Comparison of ENCODE assay signal across 9 mouse cellular contexts in genomic region chr15:8968229-8968595, GRCm38 (mm10). TPM values are rescaled to one million over a fixed set of nuclear protein-coding genes. Genes with fewer than 3 reads are reported as not detected.
DNase-seq lines count a peak whose midpoint lies in the region; ATAC-seq and TF ChIP-seq lines count a peak whose summit lies in the region.
"Had no signal": no experiment of that assay in that cellular context is flagged by ENCODE, and none has a peak within 500 bp of the region (broad histone marks: within the 10 kb centered on the region; RNA-seq: fewer than 3 reads in every experiment).

No protein-coding gene starts in this region.

- no peaks in the 10 kb centered on the region for H3K27me3 ChIP-seq in CH12.LX (replicated peaks)
- no peaks in the 10 kb centered on the region for H3K27me3 ChIP-seq in hindbrain, embryonic 16.5 days (replicated peaks; ENCODE audit: control insufficient read depth, insufficient read depth, low read length)
- no peaks in the 10 kb centered on the region; the same call in 1 of the 2 replicates for H3K27me3 ChIP-seq in liver, embryonic 12.5 days (replicated peaks)
- H3K27me3 ChIP-seq: limb, embryonic 12.5 days had no signal

- no peaks in the 10 kb centered on the region for H3K79me2 ChIP-seq in CH12.LX (replicated peaks; ENCODE audit: control insufficient read depth, extremely low read depth, insufficient read depth, poor library complexity, severe bottlenecking)

- no peak for TF ChIP-seq EP300 in CH12.LX (IDR thresholded peaks at IDR 0.05; ENCODE audit: low read length)

- dilution Hi-C loops in CH12.LX (cut with MboI; ENCODE audit: extremely low pct_ligation_motif_present, extremely low pct_unique_long_range_greater_than_20kb, low sequenced_read_pairs) = no loop called here

- peak overlapping the region in 1 of 3 experiments; percentile 10 for H3K4me3 ChIP-seq in CH12.LX (replicated peaks in 1 of 3; ENCODE audit: low read depth in 2 of 3, low read length in 2 of 3, poor library complexity in 1 of 3)
- no peak overlapping the region for H3K4me3 ChIP-seq in hindbrain, embryonic 16.5 days (ENCODE audit: low read length)
- no peak overlapping the region; the same call in 1 of the 2 replicates for H3K4me3 ChIP-seq in liver, embryonic 12.5 days
- H3K4me3 ChIP-seq: limb, embryonic 12.5 days had no signal

- in situ Hi-C loops in CH12.LX (cut with MboI; ENCODE audit: low pct_ligation_motif_present, low pct_unique_long_range_greater_than_20kb, low sequenced_read_pairs) = no loop called here

- no peak overlapping the region for H3K27ac ChIP-seq in CH12.LX (ENCODE audit: insufficient read depth, low read depth)
- H3K27ac ChIP-seq in hindbrain, embryonic 16.5 days (ENCODE audit: low read depth, low read length) = no peak overlapping the region
- H3K27ac ChIP-seq in liver, embryonic 12.5 days = no peak overlapping the region
- H3K27ac ChIP-seq: limb, embryonic 12.5 days had no signal

- ATAC-seq in hindbrain, embryonic 16.5 days = no peak
- ATAC-seq in liver, embryonic 12.5 days = no peak
- no peak for ATAC-seq in inflammation-experienced regulatory T-cells, adult 6 months

- no peak overlapping the region for H3K9ac ChIP-seq in CH12.LX (ENCODE audit: insufficient read depth, low read depth)
- H3K9ac ChIP-seq in hindbrain, embryonic 16.5 days (ENCODE audit: low read depth, low read length) = no peak overlapping the region
- no peak overlapping the region for H3K9ac ChIP-seq in liver, embryonic 12.5 days
- H3K9ac ChIP-seq: limb, embryonic 12.5 days had no signal

- DNase-seq in heart, adult 11 months = peak; percentile 70
- DNase-seq in heart, adult 9 months (ENCODE audit: low spot score in 2 of 2) = no peak
- no peak for DNase-seq in CH12.LX (ENCODE audit: extremely low read depth)
- DNase-seq in gastrocnemius, postnatal 25 days = no peak
- DNase-seq in adrenal gland, adult (ENCODE audit: inconsistent age in 2 of 2, low spot score in 1 of 2) = no peak

- no peak for TF ChIP-seq CTCF in CH12.LX (conservative IDR thresholded peaks at IDR 0.05 in 1 of 2, IDR thresholded peaks at IDR 0.05 in 1 of 2; ENCODE audit: low read depth in 2 of 2, low read length in 2 of 2)

- TF ChIP-seq RAD21 in CH12.LX (IDR thresholded peaks at IDR 0.05; ENCODE audit: low read depth, low read length) = no peak

- H3K36me3 ChIP-seq in CH12.LX (replicated peaks in 1 of 2; ENCODE audit: control insufficient read depth in 1 of 2, insufficient read depth in 1 of 2, low read length in 1 of 2) = no peaks in the 10 kb centered on the region
- no peaks in the 10 kb centered on the region for H3K36me3 ChIP-seq in hindbrain, embryonic 16.5 days (ENCODE audit: control insufficient read depth, insufficient read depth, low read length)
- no peaks in the 10 kb centered on the region for H3K36me3 ChIP-seq in liver, embryonic 12.5 days
- H3K36me3 ChIP-seq: limb, embryonic 12.5 days had no signal

- H3K9me3 ChIP-seq in CH12.LX (replicated peaks; ENCODE audit: low read length) = no peaks in the 10 kb centered on the region
- no peaks in the 10 kb centered on the region for H3K9me3 ChIP-seq in hindbrain, embryonic 16.5 days (ENCODE audit: control insufficient read depth, low read length)
- no peaks in the 10 kb centered on the region for H3K9me3 ChIP-seq in liver, embryonic 12.5 days (replicated peaks)
- H3K9me3 ChIP-seq: limb, embryonic 12.5 days had no signal

- no peak for TF ChIP-seq POLR2A in CH12.LX (IDR thresholded peaks at IDR 0.05; ENCODE audit: low read depth, low read length)

- 79% methylated on average over 14 of the region's 14 CpGs for WGBS in hindbrain, embryonic 16.5 days
- WGBS in liver, embryonic 12.5 days (ENCODE audit: insufficient replicate concordance) = 77% methylated on average over 14 of the region's 14 CpGs

- H3K4me1 ChIP-seq in CH12.LX (ENCODE audit: control insufficient read depth in 1 of 2, insufficient read depth in 2 of 2) = peaks cover 0 to 20% of the 10 kb centered on the region in 2 experiments; a peak in 3 of 4 replicates
- H3K4me1 ChIP-seq in hindbrain, embryonic 16.5 days (ENCODE audit: control insufficient read depth, insufficient read depth, low read depth, low read length) = no peaks in the 10 kb centered on the region
- H3K4me1 ChIP-seq in liver, embryonic 12.5 days = no peaks in the 10 kb centered on the region
- H3K4me1 ChIP-seq: limb, embryonic 12.5 days had no signal

- H3K4me2 ChIP-seq in CH12.LX (ENCODE audit: insufficient read depth, low read depth, poor library complexity, severe bottlenecking) = peak overlapping the region; percentile 95
- H3K4me2 ChIP-seq in hindbrain, embryonic 16.5 days (ENCODE audit: low read length) = peak overlapping the region; percentile 48
- peak overlapping the region; percentile 33 for H3K4me2 ChIP-seq in liver, embryonic 12.5 days

TF ChIP-seq in CH12.LX, 34 proteins besides CTCF, POLR2A, EP300 and RAD21:
- TF ChIP-seq BHLHE40 (IDR thresholded peaks at IDR 0.05; ENCODE audit: low read depth, low read length) = peak; percentile 7; the same call in 1 of the 2 replicates
- TF ChIP-seq UBTF (IDR thresholded peaks at IDR 0.05; ENCODE audit: low read depth, low read length) = no peak

RNA-seq across cellular contexts. Expression of gene Ranbp3l, which starts 0.5 kb away (rescaled TPM):
- total RNA-seq in CH12.LX (2012; rRNA removed) (not detected in 2 replicates), CH12.LX (2014; rRNA removed) (not detected in 2 replicates)
- polyA plus RNA-seq in CH12.LX (2012; ENCODE audit: insufficient read length, low read depth) = not detected in 2 replicates
- 12.6 and 15.2 TPM in 2 replicates for polyA plus RNA-seq in hindbrain, embryonic 16.5 days (2015; fragmentation: Nextera tagmentation; extraction: Ambion mirVana)
- polyA plus RNA-seq in liver, embryonic 12.5 days (2016; fragmentation: Nextera tagmentation; extraction: Ambion mirVana) = 0.21 and 0.37 TPM in 2 replicates
- polyA plus RNA-seq in inflammation-experienced regulatory T-cells, adult 6 months (2017; shearing (Covaris generic)) = under 1 TPM in 2 of 3 experiments, not detected in 1; 0.13 to 0.26 TPM
- total RNA-seq in gastrocnemius, postnatal 25 days (2021) = under 1 TPM in 1 of 2 experiments, not detected in 1; 0.18 TPM
- polyA plus RNA-seq: limb, embryonic 12.5 days had no signal

Comparison
In these comparisons a context has a peak if more than half of its experiments do, and no peak if none do; other contexts are left out.
1. H3K4me2 ChIP-seq: peak in every context shown above with its lines; median percentile 95 in CH12.LX; 48 in hindbrain, embryonic 16.5 days; 33 in liver, embryonic 12.5 days.